Mouse (Mus musculus) limb, embryonic 15.5 days (tissue): ENCODE measurements around the gene Spink4. TPM values are rescaled to one million over a fixed set of nuclear protein-coding genes. Genes with fewer than 3 reads are reported as not detected.

Experiments
- ATAC-seq: fragments of 200-750 bp; cut with Nextera tagmentation; 2 replicates; pipeline ENCODE4 v1.8.0; 2017; ENCODE audit warnings: low read depth, moderate TSS enrichment; ENCODE audit not compliant: insufficient number of reproducible peaks, low FRiP score, low TSS enrichment
- H3K27ac ChIP-seq: fragments of 300-500 bp; sonication (generic); 2 replicates; pipeline ENCODE4 v1.5.1; 2015; ENCODE audit warnings: moderate library complexity, mild to moderate bottlenecking, inconsistent platforms
- H3K27me3 ChIP-seq: fragments of 300-500 bp; sonication (generic); 2 replicates; pipeline ENCODE4 v1.6.1; 2015; ENCODE audit warnings: inconsistent platforms
- H3K36me3 ChIP-seq: fragments of 300-500 bp; sonication (generic); 2 replicates; pipeline ENCODE4 v1.6.1; 2015; ENCODE audit warnings: inconsistent platforms
- H3K4me1 ChIP-seq: fragments of 300-500 bp; sonication (generic); 2 replicates; pipeline ENCODE4 v1.6.1; 2015; ENCODE audit warnings: inconsistent platforms
- H3K4me2 ChIP-seq: fragments of 300-500 bp; sonication (generic); 2 replicates; pipeline ENCODE4 v1.6.1; 2015; ENCODE audit warnings: mild to moderate bottlenecking, inconsistent platforms
- H3K4me3 ChIP-seq: fragments of 300-500 bp; sonication (generic); 2 replicates; pipeline ENCODE4 v1.5.1; 2015; ENCODE audit warnings: mild to moderate bottlenecking, inconsistent platforms
- H3K9ac ChIP-seq: fragments of 300-500 bp; sonication (generic); 2 replicates; pipeline ENCODE4 v1.6.1; 2015; ENCODE audit warnings: inconsistent platforms
- H3K9me3 ChIP-seq: fragments of 300-500 bp; sonication (generic); 2 replicates; pipeline ENCODE4 v1.6.1; 2016; ENCODE audit warnings: inconsistent platforms
- WGBS: fragments of 180-500 bp; shearing (Covaris S2); methylation state at CpG from one replicate; pipeline ENCODE4 v1.1.7; 2015; 5-methylcytosine and 5-hydroxymethylcytosine counted together
- polyA plus RNA-seq: library from polyadenylated mRNA; unstranded; fragments of >200 nt; fragmentation: Nextera tagmentation; extraction: Ambion mirVana; gene quantifications from 2 replicates; pipeline ENCODE4 v1.2.1, GENCODE M21; 2015

The Spink4 gene
- polyA plus RNA-seq, 1 experiment from 2014 or later = not detected

- Histone ChIP-seq H3K4me1 (peaks cover 16% of the 10 kb centered on the region), H3K4me3 (peak overlapping the region; percentile 98), H3K27me3 (no peaks in the 10 kb centered on the region), H3K4me2 (peak overlapping the region; percentile 64), H3K9me3 (no peaks in the 10 kb centered on the region), H3K9ac (peak overlapping the region; percentile 72), H3K36me3 (peaks cover 24% of the 10 kb centered on the region), H3K27ac (peak overlapping the region; percentile 95)
- 0% methylated on average over 16 of the region's 16 CpGs for WGBS
- no peak for ATAC-seq
These were observed 50.7 kb downstream of the Spink4 start for GRCm38 (mm10) chr4:40970592-40970841.

DNA sequence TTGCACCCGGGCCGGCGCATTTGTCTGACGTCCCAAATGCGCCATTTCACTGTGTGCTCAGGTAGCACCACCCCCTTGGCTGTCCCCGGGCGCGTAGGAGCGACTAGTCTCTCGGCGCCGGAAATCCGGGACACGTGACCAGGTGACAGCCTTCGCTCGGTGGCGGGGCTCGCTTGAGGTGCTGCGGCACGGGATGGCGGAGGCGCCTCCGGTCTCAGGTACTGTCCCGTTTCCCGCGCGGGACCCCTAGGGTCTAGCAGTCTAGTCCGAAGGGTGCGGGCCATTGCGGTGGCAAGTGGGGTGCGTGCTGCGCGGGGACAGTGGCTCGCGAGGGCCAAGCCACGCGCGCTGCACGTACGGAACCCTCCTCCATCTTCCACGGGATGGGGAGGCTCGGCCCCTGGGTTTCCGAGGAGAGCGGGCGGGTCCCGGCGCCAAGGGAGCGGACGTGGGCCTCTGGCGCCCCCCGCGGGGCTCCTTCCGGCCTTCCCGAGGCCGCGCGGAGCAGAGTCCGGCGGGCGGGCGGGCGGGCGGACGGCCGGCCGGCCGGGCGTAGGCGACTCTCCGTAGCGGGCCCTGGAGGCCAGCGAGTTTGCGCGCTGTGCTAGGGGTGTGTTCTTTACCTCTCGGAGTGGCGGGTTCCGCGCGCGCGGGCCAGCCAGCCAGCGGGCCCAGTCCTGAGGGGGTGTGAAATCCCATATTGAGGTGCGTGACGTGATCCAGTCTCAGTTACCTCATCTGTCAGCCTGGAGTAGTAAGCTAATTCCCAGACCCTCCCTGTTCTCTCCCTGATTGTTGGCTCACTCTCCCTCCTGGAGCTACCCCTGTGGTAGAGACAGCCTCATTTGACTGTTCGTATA is 51.2 kb downstream of the Spink4 start, which contains the start of gene Nfx1:
Gene Nfx1, plus strand, starts transcription at position 65 of the 860 bp plus-strand sequence.
- Histone ChIP-seq H3K27me3 (no peaks in the 10 kb centered on the region), H3K4me1 (peaks cover 16% of the 10 kb centered on the region), H3K36me3 (peaks cover 19% of the 10 kb centered on the region), H3K4me3 (peak within 1 kb of the TSS; percentile 98), H3K4me2 (peak within 1 kb of the TSS; percentile 64), H3K9me3 (no peaks in the 10 kb centered on the region), H3K9ac (peak within 1 kb of the TSS; percentile 72), H3K27ac (peak within 1 kb of the TSS; percentile 95)
- under 1% methylated on average over 75 of the region's 85 CpGs for WGBS
- peak; percentile 92 for ATAC-seq

DNA sequence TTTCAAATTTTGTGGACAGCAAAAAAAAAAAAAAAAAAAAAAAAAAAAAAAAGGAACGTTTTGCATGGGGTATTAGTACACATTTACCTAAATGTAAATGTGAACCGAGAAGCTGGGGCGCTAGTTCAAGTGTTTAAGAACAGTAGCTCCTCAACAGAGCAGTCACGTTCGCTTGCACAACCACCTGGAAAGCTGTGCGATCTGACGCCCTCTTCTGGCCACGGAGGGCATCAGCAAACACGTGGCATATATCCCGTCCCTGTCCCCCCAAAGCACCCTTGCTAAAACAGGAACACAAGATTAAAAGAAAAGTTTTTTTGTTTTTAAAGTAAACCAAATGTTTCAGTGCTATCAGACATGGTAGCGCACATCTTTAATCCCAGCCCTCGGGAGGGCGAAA is 51.9 kb downstream of the Spink4 start:
- Histone ChIP-seq H3K27ac (peak overlapping the region; percentile 95), H3K4me2 (peak overlapping the region; percentile 64), H3K27me3 (no peaks in the 10 kb centered on the region), H3K36me3 (peaks cover 18% of the 10 kb centered on the region), H3K4me3 (peak overlapping the region; percentile 98), H3K4me1 (peaks cover 16% of the 10 kb centered on the region), H3K9ac (peak overlapping the region; percentile 72), H3K9me3 (no peaks in the 10 kb centered on the region)
- ATAC-seq = no peak
- 23% methylated on average over 13 of the region's 13 CpGs for WGBS

DNA sequence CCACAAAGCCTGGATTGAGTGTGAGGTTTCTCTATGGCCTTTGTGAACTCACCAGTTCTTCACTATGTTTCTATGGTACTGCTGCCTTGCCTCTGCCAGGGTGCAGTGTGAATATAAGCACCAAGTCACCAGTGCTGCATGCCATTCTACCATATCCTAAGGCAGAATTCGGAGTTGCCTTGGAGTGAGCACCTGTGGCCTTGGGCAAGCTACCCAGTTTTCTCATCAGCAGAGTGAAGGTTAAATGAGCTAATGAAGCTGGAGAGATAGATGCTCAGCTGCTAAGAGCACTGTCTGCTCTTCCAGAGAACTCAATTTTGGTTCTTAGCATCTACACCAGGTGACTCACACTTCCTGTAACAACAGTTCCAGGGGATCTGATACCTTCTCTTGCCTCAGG is 54.2 kb downstream of the Spink4 start:
- no peak overlapping the region for H3K4me2 ChIP-seq
- H3K27me3 ChIP-seq = no peaks in the 10 kb centered on the region
- H3K27ac ChIP-seq = no peak overlapping the region
- WGBS = 93% methylated on average over 1 of the region's 1 CpGs
- H3K4me1 ChIP-seq = peaks cover 16% of the 10 kb centered on the region
- no peak overlapping the region for H3K9ac ChIP-seq
- H3K36me3 ChIP-seq = peaks cover 25% of the 10 kb centered on the region
- H3K9me3 ChIP-seq = no peaks in the 10 kb centered on the region
- no peak for ATAC-seq
- no peak overlapping the region for H3K4me3 ChIP-seq

DNA sequence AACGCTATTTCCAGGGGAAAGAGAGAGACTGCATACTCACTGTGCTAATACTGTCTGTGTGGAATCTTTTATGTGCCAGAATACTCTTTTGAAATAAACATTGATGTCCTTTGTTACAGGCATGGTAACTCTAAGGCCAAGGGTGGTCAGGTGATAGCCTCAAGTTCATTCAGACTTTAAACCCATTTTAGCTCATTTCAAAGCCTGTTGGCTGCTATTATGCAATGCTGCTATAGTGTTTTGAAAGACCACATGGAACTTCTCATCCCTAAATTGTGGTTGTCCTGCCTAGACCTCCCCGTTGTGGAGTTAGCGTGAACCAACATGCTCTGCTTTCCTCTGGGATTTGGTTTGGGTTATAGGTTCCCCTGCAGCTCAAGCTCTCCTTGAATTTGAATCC is 55.8 kb downstream of the Spink4 start:
- no peak overlapping the region for H3K4me2 ChIP-seq
- no peaks in the 10 kb centered on the region for H3K27me3 ChIP-seq
- H3K27ac ChIP-seq = no peak overlapping the region
- H3K9me3 ChIP-seq = no peaks in the 10 kb centered on the region
- H3K4me3 ChIP-seq = no peak overlapping the region
- peaks cover 9% of the 10 kb centered on the region for H3K4me1 ChIP-seq
- 86% methylated on average over 3 of the region's 3 CpGs for WGBS
- H3K36me3 ChIP-seq = peaks cover 40% of the 10 kb centered on the region
- no peak for ATAC-seq
- H3K9ac ChIP-seq = no peak overlapping the region

- peaks cover 50% of the 10 kb centered on the region for H3K36me3 ChIP-seq
- H3K4me2 ChIP-seq = no peak overlapping the region
- ATAC-seq = no peak
- H3K9ac ChIP-seq = no peak overlapping the region
- no peaks in the 10 kb centered on the region for H3K27me3 ChIP-seq
- no peaks in the 10 kb centered on the region for H3K9me3 ChIP-seq
- peaks cover 9% of the 10 kb centered on the region for H3K4me1 ChIP-seq
- no peak overlapping the region for H3K27ac ChIP-seq
- H3K4me3 ChIP-seq = no peak overlapping the region
- WGBS = 87% methylated on average over 10 of the region's 10 CpGs
These were observed 56.8 kb downstream of the Spink4 start for GRCm38 (mm10) chr4:40976651-40977050.

DNA sequence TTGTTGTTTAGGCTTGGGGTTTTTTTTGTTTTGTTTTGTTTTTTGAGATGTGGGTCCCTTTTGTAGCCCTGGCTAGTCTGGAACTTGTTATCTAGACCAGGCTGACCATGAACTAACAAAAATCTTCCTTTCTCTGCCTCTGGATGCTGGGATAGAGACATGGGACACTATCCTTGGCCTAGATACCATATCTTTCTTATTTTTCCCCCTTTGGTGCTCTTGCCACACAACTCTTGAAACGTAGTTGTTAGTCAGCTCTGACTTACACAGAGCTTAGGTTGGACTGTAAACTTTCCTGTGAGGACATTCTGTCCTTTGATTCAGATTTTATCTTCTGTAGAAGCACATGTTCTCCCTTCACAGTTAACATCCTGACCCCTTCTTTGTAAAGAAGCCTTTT is 59.6 kb downstream of the Spink4 start:
- ATAC-seq = no peak
- H3K36me3 ChIP-seq = peaks cover 64% of the 10 kb centered on the region
- WGBS = 88% methylated on average over 1 of the region's 1 CpGs

More for the DNA sequence above, 59.6 kb downstream of the Spink4 start:
- H3K27ac ChIP-seq = no peak overlapping the region
- no peaks in the 10 kb centered on the region for H3K4me1 ChIP-seq
- H3K9ac ChIP-seq = no peak overlapping the region
- H3K4me3 ChIP-seq = no peak overlapping the region
- H3K27me3 ChIP-seq = no peaks in the 10 kb centered on the region
- H3K4me2 ChIP-seq = no peak overlapping the region
- H3K9me3 ChIP-seq = no peaks in the 10 kb centered on the region

Other genes starting within 250 kb of the Spink4 start
- gene Aptx, start 216.9 kb upstream of the Spink4 start, polyA plus RNA-seq = 31.8 and 32.1 TPM in 2 replicates
- gene Dnaja1, start 197.9 kb upstream of the Spink4 start, polyA plus RNA-seq = 375 and 380 TPM in 2 replicates
- gene Smu1, start 162.1 kb upstream of the Spink4 start, polyA plus RNA-seq = 134 and 138 TPM in 2 replicates
- 50.3 and 58.1 TPM in 2 replicates for gene B4galt1, start 66.0 kb upstream of the Spink4 start, polyA plus RNA-seq
- gene Bag1, start 28.2 kb downstream of the Spink4 start, polyA plus RNA-seq = 210 and 218 TPM in 2 replicates
- 116 and 119 TPM in 2 replicates for gene Chmp5, start 28.4 kb downstream of the Spink4 start, polyA plus RNA-seq
- gene Nfx1, start 50.9 kb downstream of the Spink4 start, polyA plus RNA-seq = 85.5 and 85.9 TPM in 2 replicates
- 0.24 and 0.55 TPM in 2 replicates for gene Aqp7, start 128.1 kb downstream of the Spink4 start, polyA plus RNA-seq
- gene Aqp3, start 178.1 kb downstream of the Spink4 start, polyA plus RNA-seq = 82.8 and 104 TPM in 2 replicates
- 26.5 and 27.1 TPM in 2 replicates for gene Nol6, start 204.4 kb downstream of the Spink4 start, polyA plus RNA-seq
- 71.2 and 75.0 TPM in 2 replicates for gene Ube2r2, start 215.7 kb downstream of the Spink4 start, polyA plus RNA-seq